Comparison of ENCODE assay signal across 10 mouse cellular contexts in genomic region chr17:3368386-3368785, GRCm38 (mm10).
"Had no signal": no experiment of that assay in that cellular context is flagged by ENCODE, and none has a peak within 500 bp of the region (broad histone marks: within the 10 kb centered on the region; RNA-seq: fewer than 3 reads in every experiment).

No protein-coding gene starts in this region.

- H3K27me3 ChIP-seq: liver, embryonic 15.5 days had no signal

- H3K4me1 ChIP-seq: liver, embryonic 15.5 days had no signal

- H3K4me3 ChIP-seq: left cerebral cortex, adult 2 months; liver, embryonic 15.5 days had no signal

- H3K9me3 ChIP-seq: liver, embryonic 15.5 days had no signal

- DNase-seq: kidney, adult 11 months; kidney, adult 9 months; kidney, postnatal 14 days; lung, embryonic 14.5 days; lung, postnatal 36 days; midbrain, embryonic 14.5 days; right cerebral cortex, postnatal 25 days had no signal

- H3K4me2 ChIP-seq: liver, embryonic 11.5 days; liver, embryonic 15.5 days; lung, embryonic 14.5 days had no signal

- H3K36me3 ChIP-seq: liver, embryonic 15.5 days had no signal

- H3K27ac ChIP-seq: left cerebral cortex, adult 2 months; liver, embryonic 15.5 days had no signal

- H3K9ac ChIP-seq: liver, embryonic 15.5 days; lung, embryonic 14.5 days had no signal
